Mouse (Mus musculus) cerebellum, adult 18-20 months (tissue): Measurements from ENCODE around the gene Plk4.
"Not testable (repeated sequence)": the region's sequence is repeated elsewhere in the genome, so short reads cannot be mapped to it uniquely, and the experiment has no call there.

ENCODE experiments used
- DNase-seq, 2 experiments: peaks; one replicate each; pipeline ENCODE4 v3.0.0; 2021

The Plk4 gene

GRCm38 (mm10) chr3:40799530-40800372 lies at the start of gene Plk4:
TSS of gene Plk4 (plus strand) at chr3:40800019.
- peak; percentile 96 to 97 for DNase-seq

DNA sequence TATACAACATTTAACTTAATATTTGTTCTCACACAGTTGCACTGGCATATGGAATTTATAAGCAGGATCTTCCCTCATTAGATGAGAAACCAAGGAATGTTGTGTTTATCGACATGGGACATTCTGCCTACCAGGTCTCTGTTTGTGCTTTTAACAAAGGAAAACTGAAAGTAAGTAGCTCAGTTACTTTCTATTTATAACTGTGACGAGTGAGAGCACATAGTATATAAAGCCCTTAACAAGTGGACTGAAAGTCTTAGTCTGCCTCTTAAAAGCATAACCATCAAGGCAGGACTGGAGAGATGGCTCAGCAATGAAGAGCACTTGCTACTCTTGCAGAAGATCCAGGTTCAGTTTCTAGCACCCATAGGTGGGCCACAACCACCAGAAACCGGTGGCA lies 39.1 kb upstream of the Plk4 start:
- DNase-seq: no peak

DNA sequence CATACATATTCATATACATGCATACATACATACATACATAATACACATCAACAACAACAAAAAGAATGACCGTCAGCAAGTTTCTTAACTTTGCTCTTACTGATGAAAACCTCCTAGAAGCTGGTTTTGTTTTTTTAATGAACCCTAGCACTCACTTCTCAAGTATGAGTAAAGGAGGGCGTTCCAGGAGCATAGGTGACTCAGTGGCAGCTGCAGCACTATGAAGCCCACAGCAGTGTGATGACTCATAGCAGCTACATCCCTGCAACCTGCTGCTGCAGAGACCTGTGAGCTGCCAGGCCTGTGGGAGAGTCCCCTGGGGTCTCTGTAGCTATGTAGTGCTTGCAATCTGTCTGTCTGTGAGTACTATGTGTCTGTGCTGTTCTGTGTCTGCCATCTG lies 38.5 kb upstream of the Plk4 start:
- DNase-seq: no peak

DNA sequence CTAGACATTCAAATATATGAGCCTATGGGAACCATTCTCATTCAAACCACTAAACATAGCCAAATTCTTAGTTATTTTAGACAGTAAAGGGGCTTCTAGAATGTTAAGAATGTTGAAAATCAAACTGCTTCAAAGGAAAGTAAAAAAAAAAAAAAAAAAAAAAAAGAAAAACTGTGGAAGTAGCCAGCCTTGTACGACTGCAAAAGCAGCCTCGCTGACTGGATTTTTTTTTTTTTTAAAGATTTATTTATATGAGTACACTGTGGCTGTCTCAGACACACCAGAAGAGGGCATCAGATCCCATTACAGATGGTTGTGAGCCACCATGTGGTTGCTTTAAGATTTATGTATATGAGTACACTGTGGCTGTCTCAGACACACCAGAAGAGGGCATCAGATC lies 6.0 kb upstream of the Plk4 start:
- no peak for DNase-seq

GRCm38 (mm10) chr3:40798054-40798453 lies 1.8 kb upstream of the Plk4 start:
- DNase-seq: no peak

GRCm38 (mm10) chr3:40798500-40798899 lies 1.3 kb upstream of the Plk4 start:
- DNase-seq: peak; percentile 28 to 37

DNA sequence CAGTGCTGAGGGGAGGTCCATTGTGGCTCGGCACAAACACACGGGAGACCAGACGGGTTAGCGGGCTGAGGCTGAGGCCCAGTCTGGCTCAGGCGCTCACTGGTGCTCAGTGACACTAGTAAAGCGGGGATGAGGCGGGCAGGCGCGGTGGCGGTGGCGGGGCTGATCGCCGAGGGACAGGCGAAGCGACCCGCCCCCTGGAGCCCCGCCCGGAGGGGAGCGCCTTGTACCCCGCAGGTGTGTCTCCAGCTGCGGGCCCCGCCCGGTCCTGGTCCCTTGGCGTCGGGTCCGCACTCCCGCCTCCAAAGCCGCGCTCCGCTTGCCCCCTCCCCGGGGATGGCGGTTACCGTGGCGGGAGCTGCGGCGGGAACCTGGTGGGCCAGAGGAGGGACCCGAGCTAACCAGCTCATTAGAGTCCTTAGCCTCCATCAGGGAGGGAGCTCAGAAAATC lies 579 bp downstream of the Plk4 start:
- DNase-seq: peak; percentile 43 to 48

DNA sequence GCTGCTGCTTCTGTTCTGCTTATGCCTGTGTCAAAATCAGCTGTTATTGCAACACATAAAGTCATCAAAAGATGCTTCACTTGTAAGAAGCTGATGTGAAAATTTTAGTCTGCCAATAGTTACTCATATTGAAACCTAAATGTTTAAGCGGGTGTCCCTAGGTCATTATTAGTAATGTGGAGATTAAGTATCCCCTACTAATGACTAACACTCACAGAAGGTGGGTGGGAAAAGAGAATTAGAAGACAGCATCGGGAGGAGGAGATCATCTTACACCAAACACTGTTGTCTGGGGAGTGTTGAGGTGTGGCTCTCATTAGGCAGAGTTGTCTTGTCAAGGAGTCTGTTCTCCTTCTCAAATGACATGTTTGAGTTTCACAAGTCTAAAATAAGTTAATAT lies 7.1 kb downstream of the Plk4 start:
- DNase-seq: no peak

GRCm38 (mm10) chr3:40808686-40809085 lies 8.9 kb downstream of the Plk4 start:
- DNase-seq: no peak

DNA sequence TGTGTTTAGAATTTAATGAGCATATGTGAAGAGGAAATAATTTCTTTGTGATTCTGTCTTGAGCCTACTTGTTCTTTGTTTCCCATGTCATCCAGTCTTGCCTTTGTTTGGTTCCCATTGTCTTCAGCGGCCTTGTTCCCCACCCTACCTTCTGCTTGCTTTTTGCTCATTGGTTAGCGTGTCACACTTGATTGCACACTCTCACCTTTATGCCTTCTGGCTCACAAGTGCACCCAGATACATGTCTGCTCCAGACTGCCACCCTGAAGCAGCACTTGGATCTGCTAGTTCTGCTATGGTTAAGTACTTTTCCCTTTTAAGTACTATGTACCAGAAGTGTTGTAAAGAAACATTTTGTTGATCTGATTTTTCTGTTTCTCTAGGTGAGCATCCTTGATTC lies 10.1 kb downstream of the Plk4 start:
- no peak for DNase-seq

DNA sequence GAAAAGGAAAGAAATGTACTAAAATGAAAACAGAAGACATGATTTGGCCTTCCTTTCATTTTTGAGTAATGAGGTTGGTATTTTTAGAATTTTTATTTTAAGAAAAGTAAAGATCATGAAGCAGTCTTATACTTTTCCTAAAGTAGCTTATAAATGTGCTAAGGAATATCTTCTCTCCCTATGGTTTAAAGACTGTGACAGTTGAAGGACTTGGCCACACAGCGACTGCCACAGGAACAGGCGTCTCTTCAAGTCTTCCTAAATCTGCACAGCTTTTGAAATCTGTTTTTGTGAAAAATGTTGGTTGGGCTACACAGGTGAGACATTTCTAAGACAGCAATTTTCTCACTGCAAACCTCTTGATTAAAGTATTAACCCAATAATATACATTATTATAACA lies 13.5 kb downstream of the Plk4 start:
- no peak for DNase-seq

DNA sequence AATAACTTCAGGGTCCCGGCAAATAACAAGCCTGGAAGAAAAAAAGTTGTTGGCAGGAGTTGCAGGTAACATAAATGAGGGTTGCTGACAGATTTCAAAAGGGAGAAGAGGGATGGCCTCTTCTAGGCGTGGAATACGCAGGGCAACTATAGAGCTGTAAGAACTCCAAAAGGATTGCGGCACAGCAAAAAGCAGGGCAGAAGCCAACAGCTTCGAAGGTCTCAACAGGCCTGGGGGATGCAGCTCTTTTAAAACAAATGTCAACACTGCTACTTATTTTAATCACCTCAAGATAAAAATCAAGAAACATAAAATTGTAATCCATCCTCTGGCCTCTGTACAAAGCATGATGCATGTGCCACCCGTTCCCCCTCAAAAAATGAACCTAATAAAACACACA lies 45.7 kb downstream of the Plk4 start:
- peak in 1 of 2 experiments; percentile 25 for DNase-seq

- peak; percentile 96 to 97 for DNase-seq
These were observed 46.7 kb downstream of the Plk4 start, which contains the start of gene Mfsd8 for GRCm38 (mm10) chr3:40846473-40846956. TSS of gene Mfsd8 (minus strand) at chr3:40846886.

DNA sequence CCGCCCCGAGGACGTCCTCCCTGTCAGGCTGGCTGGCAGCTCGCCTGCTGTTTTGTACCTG lies 47.0 kb downstream of the Plk4 start, which contains the start of gene Abhd18:
Abhd18 (plus strand) TSS at position 14 of the 61 bp plus-strand sequence.
- DNase-seq: not testable (repeated sequence)

DNA sequence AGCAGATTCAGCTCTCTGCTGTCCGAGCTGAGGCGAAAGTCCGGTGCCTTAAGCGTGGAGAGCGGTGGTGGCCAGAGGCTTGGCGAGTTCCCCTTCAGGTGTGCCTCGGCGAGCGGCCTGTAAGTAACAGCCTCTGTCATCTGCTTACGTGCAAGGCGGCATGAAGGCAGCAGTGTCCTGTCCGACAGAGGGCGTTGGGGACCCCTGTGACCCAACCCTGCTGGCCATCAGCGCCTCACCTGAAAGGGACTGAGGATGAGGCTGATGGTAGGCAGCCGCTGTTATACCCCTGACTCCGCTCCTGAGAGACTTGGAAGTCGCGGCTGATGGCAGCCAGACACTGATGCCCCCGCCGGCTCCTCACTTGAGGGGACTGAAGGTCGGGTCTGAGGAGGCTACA lies 47.2 kb downstream of the Plk4 start:
- peak; percentile 83 for DNase-seq

DNA sequence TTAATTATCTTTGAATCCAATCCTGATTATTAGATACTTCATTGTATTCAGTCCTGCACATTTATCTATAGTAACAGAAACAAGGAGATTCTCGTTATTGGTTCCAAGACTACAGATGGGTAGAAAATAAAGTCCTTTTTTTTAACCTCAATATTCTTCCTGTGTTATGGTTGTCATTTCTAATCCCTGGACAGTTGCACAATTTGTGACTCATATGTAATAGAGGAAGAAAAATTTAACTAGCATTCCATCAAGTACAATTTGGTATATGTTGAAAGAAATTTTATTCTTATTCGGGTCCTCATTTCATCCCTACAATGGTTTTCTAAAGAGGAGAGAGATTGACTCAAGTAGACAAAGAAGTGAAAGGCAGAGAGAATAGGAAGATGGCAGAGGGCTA lies 48.1 kb downstream of the Plk4 start:
- not testable (repeated sequence) for DNase-seq

DNA sequence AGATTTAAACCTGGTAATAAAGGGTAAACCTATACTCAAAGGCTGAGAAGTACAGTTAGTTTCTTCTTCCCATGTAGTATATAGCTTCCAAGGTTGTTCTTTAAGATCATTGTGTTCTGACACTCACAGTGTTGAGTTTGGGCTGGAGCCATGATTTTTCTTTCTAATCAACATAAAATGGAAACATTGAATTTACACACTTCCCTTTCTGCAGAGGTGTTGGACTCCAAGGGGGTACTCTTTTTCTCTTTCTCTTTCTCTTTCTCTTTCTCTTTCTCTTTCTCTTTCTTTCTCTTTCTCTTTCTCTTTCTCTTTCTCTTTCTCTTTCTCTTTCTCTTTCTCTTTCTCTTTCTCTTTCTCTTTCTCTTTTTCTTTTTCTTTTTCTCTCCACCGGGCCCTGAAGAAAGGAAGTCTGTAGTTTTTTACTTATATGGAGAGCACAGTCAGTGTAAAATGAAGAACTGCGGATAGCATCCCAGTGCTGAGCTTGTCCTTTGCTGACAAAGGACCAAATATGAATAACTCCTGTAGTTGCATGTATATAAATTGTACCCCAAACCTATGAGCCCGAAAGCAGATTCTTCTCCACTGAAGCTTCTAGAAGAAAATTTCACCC lies 53.4 kb downstream of the Plk4 start:
- DNase-seq: not testable (repeated sequence)
